Mouse (Mus musculus): ENCODE data around the gene Rfx4.

- TF ChIP-seq CTCF (conservative IDR thresholded peaks at IDR 0.05; ENCODE audit: low read length): no peak
- no peak for TF ChIP-seq NANOG (IDR thresholded peaks at IDR 0.05; ENCODE audit: borderline replicate concordance, low read length)
- TF ChIP-seq POU5F1 (IDR thresholded peaks at IDR 0.05; ENCODE audit: borderline replicate concordance, low read length): no peak
Observed at GRCm38 (mm10) chr10:84949684-84950010, 193.8 kb downstream of the Rfx4 start.

All from E14TG2a.4 (cell line).